In genomic region chr19:31531249-31531740, GRCm38 (mm10) we compare ENCODE assay signal across 8 mouse cellular contexts.
DNase-seq lines count a peak whose midpoint lies in the region; ATAC-seq and TF ChIP-seq lines count a peak whose summit lies in the region.

No protein-coding gene starts in this region.

- no peaks in the 10 kb centered on the region for H3K27me3 ChIP-seq in liver, postnatal 0 days (ENCODE audit: insufficient read depth, low read length)
- no peaks in the 10 kb centered on the region for H3K27me3 ChIP-seq in kidney, embryonic 15.5 days
- no peaks in the 10 kb centered on the region for H3K27me3 ChIP-seq in neural tube, embryonic 13.5 days

- no peak for ATAC-seq in liver, postnatal 0 days
- ATAC-seq in kidney, embryonic 15.5 days (replicated peaks; ENCODE audit: low FRiP score), result peak; percentile 80
- peak; percentile 61 for ATAC-seq in neural tube, embryonic 13.5 days (ENCODE audit: low read depth)
- ATAC-seq in erythroid progenitor cell, adult 5-6 weeks (replicated peaks; ENCODE audit: low FRiP score, poor library complexity, severe bottlenecking), result no peak

- 46% methylated on average over 7 of the region's 7 CpGs for WGBS in liver, postnatal 0 days (ENCODE audit: insufficient replicate concordance)
- WGBS in kidney, embryonic 15.5 days, result 22% methylated on average over 7 of the region's 7 CpGs
- whole genome bisulfite sequencing in neural tube, embryonic 13.5 days, result 49% methylated on average over 7 of the region's 7 CpGs

- TF ChIP-seq CTCF in liver, postnatal 0 days (IDR thresholded peaks at IDR 0.05; ENCODE audit: low read depth), result no peak

- no peak overlapping the region for H3K27ac ChIP-seq in liver, postnatal 0 days (ENCODE audit: low read depth)
- H3K27ac ChIP-seq in kidney, embryonic 15.5 days, result peak overlapping the region; percentile 77
- peak overlapping the region; percentile 38; the same call in 1 of the 2 replicates for H3K27ac ChIP-seq in neural tube, embryonic 13.5 days (replicated peaks)

- no peak for TF ChIP-seq EP300 in liver, postnatal 0 days (IDR thresholded peaks at IDR 0.05; ENCODE audit: low read depth)

- no peak overlapping the region for H3K4me3 ChIP-seq in liver, postnatal 0 days (ENCODE audit: low read depth, low read length)
- no peak overlapping the region for H3K4me3 ChIP-seq in kidney, embryonic 15.5 days (replicated peaks)
- no peak overlapping the region for H3K4me3 ChIP-seq in neural tube, embryonic 13.5 days

- no peaks in the 10 kb centered on the region for H3K4me1 ChIP-seq in liver, postnatal 0 days (ENCODE audit: insufficient read depth)
- peaks cover 26% of the 10 kb centered on the region for H3K4me1 ChIP-seq in kidney, embryonic 15.5 days
- peaks cover 17% of the 10 kb centered on the region for H3K4me1 ChIP-seq in neural tube, embryonic 13.5 days (replicated peaks)

- H3K36me3 ChIP-seq in liver, postnatal 0 days (replicated peaks; ENCODE audit: insufficient read depth, low read length), result no peaks in the 10 kb centered on the region
- no peaks in the 10 kb centered on the region for H3K36me3 ChIP-seq in kidney, embryonic 15.5 days
- H3K36me3 ChIP-seq in neural tube, embryonic 13.5 days, result no peaks in the 10 kb centered on the region

- H3K9me3 ChIP-seq in liver, postnatal 0 days (ENCODE audit: low read length), result no peaks in the 10 kb centered on the region
- H3K9me3 ChIP-seq in kidney, embryonic 15.5 days (replicated peaks), result no peaks in the 10 kb centered on the region
- no peaks in the 10 kb centered on the region for H3K9me3 ChIP-seq in neural tube, embryonic 13.5 days

- no peak overlapping the region for H3K4me2 ChIP-seq in liver, postnatal 0 days (ENCODE audit: low read depth, low read length)
- peak overlapping the region; percentile 35 for H3K4me2 ChIP-seq in kidney, embryonic 15.5 days
- H3K4me2 ChIP-seq in neural tube, embryonic 13.5 days, result no peak overlapping the region

- H3K9ac ChIP-seq in liver, postnatal 0 days (replicated peaks), result no peak overlapping the region
- H3K9ac ChIP-seq in kidney, embryonic 15.5 days, result no peak overlapping the region
- no peak overlapping the region for H3K9ac ChIP-seq in neural tube, embryonic 13.5 days

- DNase-seq in liver, result peak; percentile 3
- no peak for DNase-seq in liver, postnatal 0 days
- peak; percentile 54 for DNase-seq in embryo, embryonic 10.5 days (ENCODE audit: low spot score)
- DNase-seq in spleen, adult 18-20 months, result no peak
- no peak for DNase-seq in thymus, postnatal 0 days (ENCODE audit: low spot score)

Comparison
In these comparisons a context has a peak if more than half of its experiments do, and no peak if none do; other contexts are left out.
1. DNase-seq: peak in liver (single experiment) and embryo, embryonic 10.5 days (single experiment); none in liver, postnatal 0 days (single experiment), spleen, adult 18-20 months (0 of 2) and thymus, postnatal 0 days (single experiment).
2. ATAC-seq: peak in kidney, embryonic 15.5 days (single experiment) and neural tube, embryonic 13.5 days (single experiment); none in liver, postnatal 0 days (single experiment) and erythroid progenitor cell, adult 5-6 weeks (single experiment).